In the genomic region with DNA sequence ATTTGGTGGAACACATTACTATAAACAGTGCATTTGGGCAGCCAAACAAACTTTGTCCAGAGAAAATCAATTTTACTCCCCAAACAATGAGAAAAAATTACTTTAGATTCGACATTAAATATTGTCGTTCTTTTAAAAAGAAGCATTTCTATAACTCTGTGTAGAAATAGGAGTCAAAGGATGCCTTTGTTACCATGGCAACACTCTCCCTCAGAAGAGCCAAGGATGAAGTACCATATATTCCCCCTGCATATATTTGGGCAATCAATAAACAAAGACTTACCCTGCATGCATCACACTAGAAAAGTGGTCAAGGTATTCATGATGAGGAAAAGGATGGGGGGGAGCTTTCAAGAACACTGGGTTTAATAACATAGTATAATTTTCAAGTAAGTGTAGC, we compare ENCODE assay signal across 22 mouse cellular contexts.
"Had no signal": no experiment of that assay in that cellular context is flagged by ENCODE, and none has a peak within 500 bp of the region (broad histone marks: within the 10 kb centered on the region; RNA-seq: fewer than 3 reads in every experiment).

No protein-coding gene starts in this region.

- H3K4me1 ChIP-seq: liver, embryonic 15.5 days; lung, embryonic 15.5 days; megakaryocyte, embryonic 14.5 days; neural tube, embryonic 13.5 days; neural tube, embryonic 15.5 days had no signal

- H3K9me3 ChIP-seq: liver, embryonic 15.5 days; lung, embryonic 15.5 days; megakaryocyte, embryonic 14.5 days; neural tube, embryonic 13.5 days; neural tube, embryonic 15.5 days had no signal

- H3K4me2 ChIP-seq: liver, embryonic 15.5 days; lung, embryonic 15.5 days; midbrain, embryonic 11.5 days; neural tube, embryonic 13.5 days; neural tube, embryonic 15.5 days had no signal

- H3K27ac ChIP-seq: liver, embryonic 15.5 days; lung, embryonic 15.5 days; macrophage; neural tube, embryonic 13.5 days; neural tube, embryonic 15.5 days had no signal

- H3K9ac ChIP-seq: liver, embryonic 15.5 days; liver, postnatal 0 days; lung, embryonic 15.5 days; neural tube, embryonic 13.5 days; neural tube, embryonic 15.5 days had no signal

- ATAC-seq: liver, postnatal 0 days; lung, postnatal 0 days; midbrain, embryonic 16.5 days had no signal

- H3K27me3 ChIP-seq: liver, embryonic 15.5 days; lung, embryonic 15.5 days; megakaryocyte, embryonic 14.5 days; neural tube, embryonic 13.5 days; neural tube, embryonic 15.5 days had no signal

- H3K36me3 ChIP-seq: liver, embryonic 15.5 days; lung, embryonic 15.5 days; neural tube, embryonic 13.5 days; neural tube, embryonic 15.5 days had no signal

- DNase-seq: liver, postnatal 0 days; lung, adult 2 months; lung, postnatal 14 days; lung, postnatal 36 days; retina, postnatal 1 day; right cerebral cortex, adult 18-20 months; right cerebral cortex, postnatal 25 days; right cerebral cortex, postnatal 4 days; spleen, adult 18-20 months; thymus, adult 18-20 months; thymus, postnatal 14 days; thymus, postnatal 36 days had no signal

- H3K4me3 ChIP-seq: liver, embryonic 15.5 days; lung, embryonic 15.5 days; megakaryocyte, embryonic 14.5 days; myocyte; neural tube, embryonic 13.5 days; neural tube, embryonic 15.5 days had no signal
